Mouse (Mus musculus): ENCODE data around the gene Fam78b.
A peak's percentile ranks its signal among the peaks of the same experiment; 100 is the strongest.

Fam78b gene

DNA sequence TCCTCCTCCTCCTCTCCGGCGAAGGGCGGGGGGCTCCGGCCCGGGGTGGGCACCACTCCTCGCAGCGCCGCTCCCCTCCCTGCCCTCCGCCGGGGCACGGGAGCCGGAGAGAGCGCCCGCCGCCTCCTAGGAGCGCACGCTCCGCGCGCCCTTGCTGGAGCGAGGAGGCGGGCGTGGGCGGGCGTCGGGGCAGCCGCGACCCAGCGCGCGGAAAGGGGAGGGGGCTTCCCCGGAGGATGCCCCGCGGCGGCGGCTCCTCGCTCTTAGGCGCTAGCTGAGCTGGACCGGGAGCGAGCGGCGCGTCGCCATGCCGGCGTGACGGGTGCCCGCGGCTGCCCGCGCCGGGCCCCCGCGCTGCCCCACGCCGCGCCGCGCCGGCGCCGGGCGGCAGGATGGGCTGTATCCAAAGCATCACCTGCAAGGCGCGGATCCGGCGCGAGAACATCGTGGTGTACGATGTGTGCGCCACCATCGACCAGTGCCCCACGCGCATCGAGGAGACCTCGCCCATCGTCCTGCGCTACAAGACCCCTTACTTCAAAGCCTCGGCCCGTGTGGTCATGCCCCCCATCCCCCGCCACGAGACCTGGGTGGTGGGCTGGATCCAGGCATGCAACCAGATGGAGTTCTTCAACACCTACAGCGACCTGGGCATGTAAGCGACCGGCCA lies at the start of gene Fam78b:
Gene Fam78b, plus strand, starts transcription at position 244 of the 670 bp plus-strand sequence.
- peak; percentile 29 for DNase-seq (ENCODE audit: low read depth, low spot score)

DNA sequence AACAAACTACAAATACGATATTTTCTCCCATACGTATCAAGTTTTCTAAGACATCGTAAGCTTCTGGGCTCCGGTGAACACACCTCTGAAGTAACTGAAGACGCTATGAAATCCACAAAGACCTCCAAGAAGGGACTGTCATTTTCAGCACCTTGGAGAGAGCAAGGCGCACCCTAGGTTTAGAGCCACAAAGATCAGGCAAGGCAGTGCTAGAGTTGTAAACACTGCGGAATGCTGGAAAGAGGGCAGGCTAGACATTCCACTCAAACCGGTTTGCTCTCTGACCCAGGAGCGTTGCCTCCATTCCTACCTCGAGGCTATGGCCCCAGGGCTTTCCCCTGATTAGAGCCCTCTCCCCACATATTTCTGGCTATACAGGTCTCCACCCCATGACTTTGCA lies 36.7 kb upstream of the Fam78b start:
- peak; percentile 94 for DNase-seq (ENCODE audit: low read depth, low spot score)

DNA sequence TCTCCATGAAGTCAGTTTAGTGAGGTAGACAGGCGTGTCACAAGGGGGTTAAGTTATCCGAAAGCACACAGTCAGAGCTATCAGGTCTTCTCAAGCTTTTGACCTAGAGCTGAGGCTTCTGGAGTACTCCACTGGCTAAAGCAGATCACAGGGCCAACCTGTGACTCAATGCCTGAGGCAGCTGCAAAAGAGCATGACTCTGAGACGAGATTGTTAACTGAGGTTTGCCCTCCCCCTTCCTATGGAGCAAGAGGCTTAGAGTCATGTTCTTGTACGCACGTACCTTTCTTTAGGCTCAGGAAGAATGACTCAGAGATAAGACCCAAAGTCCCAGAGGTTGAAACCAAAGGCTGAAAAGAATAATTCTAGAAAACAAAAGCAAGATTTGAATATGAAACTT lies 32.9 kb upstream of the Fam78b start:
- DNase-seq (ENCODE audit: low read depth, low spot score), result no peak

DNA sequence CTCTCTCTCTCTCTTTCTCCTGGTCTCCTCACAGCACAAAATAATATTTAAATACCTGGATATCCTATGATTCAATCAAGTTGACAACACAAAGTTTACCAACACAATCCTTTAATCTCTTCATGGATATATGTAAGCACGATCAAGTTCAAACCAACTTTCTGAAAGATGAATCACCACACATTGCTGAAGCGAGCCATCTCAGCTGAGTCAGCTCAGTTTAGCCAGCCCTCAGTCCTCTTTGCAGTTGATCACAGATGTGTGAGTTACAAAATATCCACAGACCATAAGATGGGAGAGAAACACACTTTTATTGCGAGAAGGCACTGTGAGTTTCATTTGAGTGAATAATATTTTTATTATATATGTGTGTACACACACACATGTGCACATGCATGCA lies 27.5 kb upstream of the Fam78b start:
- no peak for DNase-seq (ENCODE audit: low read depth, low spot score)

DNA sequence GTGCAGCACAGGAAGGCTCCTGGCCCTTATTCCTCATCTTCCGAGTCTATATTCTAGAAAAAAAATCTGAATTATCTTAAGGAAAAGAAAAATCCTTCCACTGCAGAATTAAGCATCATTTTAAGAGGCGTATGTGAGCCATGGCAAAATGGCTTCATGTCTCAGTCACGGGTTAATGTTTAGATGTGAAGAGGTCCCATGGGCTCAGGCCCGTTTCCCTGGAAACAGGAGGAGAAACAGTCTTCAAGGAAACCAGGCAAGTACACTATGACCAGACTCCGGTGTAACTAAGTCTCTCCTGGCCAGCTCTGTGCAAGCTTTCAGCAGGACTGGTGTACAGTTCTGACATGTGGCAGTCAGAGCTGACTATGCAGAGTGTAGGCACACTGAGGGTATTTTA lies 22.6 kb upstream of the Fam78b start:
- DNase-seq (ENCODE audit: low read depth, low spot score), result no peak

DNA sequence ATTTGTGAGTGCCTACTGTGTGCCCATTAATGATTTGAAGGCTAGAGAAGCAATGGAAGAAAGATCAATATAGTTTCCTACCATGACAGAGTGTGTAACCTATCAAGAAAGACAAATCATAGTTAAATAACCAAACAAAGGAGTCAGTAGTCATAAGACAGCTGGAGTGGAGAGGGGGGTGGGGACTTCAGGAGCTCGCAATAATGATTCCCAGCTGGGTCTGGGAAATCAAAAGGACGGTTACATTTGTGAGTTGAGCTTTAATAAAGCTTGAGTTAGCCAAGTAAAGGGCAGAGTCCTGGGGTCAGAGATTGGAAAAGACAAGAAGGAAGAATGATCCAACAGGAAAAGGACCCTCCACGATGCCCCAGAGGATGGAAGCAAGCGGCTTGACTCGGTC lies 7.0 kb upstream of the Fam78b start:
- no peak for DNase-seq (ENCODE audit: low read depth, low spot score)

DNA sequence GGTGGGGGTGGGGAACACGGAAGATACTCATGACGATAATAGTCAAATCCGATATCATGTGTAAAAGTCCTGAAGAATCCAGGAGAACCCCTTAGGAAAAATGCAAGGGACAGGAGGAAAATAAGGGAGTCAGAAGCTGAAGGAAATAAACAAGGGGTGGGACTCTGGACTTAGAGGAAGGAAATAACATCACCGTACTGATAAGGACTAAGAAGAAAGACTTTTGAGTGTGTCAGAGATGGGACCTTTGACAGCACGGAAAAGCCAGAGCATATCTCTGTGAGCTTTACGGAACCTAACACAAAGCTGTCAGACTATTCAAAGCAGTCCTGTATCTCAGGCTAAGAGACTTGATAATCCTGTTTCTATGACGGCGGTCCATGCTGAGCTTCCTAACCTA lies 5.0 kb upstream of the Fam78b start:
- no peak for DNase-seq (ENCODE audit: low read depth, low spot score)

DNA sequence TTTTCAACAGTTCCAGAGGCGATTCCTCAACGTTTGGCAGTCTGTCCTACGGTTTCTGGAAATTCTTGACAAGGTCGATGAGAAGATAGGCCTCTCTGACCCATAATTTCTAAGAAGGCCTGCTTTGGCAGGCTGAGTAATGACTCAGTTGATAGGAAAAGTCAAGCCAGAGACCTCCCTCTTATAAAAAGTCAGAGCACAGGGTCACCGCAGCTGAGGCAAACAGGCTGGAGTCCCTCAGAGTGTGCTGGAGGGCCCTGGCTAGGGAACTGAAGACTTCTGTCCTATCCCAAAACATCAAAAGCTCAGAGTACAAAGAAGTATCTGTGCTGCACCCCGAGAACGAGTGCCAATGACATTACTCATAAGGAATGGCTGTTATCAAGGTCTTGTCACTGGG lies 4.4 kb upstream of the Fam78b start:
- DNase-seq (ENCODE audit: low read depth, low spot score), result no peak

DNA sequence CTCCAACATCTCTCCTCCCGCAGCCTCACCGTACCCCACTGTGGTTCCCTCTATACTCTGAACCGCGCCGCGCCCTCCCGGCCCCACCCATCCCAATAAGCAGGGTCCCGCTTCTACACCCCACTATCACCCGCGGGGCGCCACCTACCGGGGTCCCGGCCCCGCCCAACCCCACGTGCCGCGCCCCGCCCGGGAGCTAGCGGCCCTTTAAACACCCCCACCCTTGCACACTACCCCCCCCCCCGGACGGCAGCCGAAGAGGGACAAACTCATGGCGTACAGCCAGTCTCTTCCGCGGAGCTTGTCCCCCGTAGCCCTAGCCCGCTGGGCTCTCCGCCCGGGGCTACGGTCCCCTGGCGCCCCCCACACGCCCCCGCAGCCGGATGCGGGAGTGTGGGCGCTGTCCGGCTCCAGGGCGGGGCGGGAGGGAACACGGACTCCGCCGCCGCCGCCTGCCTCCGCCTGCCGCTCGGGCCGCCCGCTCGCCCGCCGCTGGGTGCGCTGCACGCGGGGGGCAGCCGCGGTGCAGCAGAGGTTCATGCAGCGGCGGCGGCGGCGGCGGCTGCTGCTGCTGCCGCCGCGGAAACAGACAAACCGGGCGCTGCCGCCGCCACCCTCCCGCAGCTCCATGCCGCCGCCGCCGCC lies 566 bp upstream of the Fam78b start:
- peak; percentile 69 for DNase-seq (ENCODE audit: low read depth, low spot score)

DNA sequence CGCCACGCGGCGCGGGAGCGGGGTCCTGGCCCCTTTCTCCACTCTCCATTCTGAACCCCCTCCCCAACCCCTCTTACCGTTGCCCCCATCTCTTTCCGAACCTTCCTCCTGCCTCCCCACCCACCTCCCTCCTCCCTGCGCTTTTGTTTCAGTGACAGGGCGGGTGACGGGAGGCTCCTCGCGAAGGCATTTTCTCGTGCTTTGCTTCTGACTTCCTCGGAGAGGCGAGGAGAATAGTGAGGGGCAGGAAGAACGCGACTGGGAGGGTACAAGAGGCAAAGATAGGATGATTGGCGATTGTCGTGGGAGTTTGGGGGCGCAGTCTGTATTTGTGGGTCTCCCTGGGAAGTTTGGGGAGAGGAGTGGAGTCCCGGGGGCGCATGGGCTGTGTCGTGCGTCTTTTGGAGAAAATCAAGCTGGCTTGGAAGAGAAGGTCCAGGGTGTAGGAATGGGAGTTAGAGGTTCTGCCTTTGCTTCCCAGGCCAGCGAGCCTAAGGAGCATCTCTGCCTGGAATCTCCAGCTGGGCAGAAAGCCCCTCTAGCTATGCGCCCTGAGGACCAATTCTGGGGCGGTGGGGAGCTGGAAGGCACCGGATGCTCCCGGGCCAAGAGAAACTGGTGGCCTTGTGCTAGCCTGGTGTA lies 748 bp downstream of the Fam78b start:
- DNase-seq (ENCODE audit: low read depth, low spot score), result peak; percentile 24

DNA sequence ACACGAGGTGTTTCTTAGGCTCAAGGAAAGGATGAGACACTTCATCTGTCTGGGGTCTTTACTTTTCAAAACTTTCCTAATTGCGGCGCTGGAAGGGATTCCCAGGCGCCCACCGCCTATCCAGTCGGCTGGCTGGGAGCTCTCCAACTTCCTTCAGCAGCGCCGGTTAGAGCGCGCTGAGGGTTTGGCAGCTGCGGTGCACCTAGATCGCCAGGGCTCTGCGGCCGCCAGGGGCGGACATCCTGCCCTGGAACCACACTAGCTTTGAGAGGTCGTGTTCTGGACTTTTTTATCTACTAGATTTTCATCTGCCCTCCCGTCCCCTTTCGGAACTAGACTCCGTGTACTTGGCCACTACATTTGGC lies 1.3 kb downstream of the Fam78b start:
- peak; percentile 84 for DNase-seq (ENCODE audit: low read depth, low spot score)

DNA sequence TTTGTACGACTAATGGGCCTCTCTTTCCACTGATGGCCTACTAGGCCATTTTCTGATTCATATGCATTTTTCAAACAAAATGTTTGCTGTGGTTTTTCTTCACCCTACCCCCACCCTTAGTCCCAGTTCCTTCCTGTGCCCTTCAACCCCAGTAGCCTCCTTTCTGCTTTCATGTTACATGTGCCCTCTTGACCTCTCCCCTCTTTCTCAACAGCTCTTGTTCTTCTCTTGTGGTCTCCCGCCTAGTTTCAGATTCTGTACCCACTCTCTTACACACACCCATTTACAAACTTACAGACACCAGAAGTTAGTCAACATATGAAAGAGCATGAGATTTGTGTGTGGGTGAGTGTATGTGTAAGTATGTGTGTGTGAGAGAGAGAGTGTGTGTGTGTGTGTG lies 3.4 kb downstream of the Fam78b start:
- no peak for DNase-seq (ENCODE audit: low read depth, low spot score)

DNA sequence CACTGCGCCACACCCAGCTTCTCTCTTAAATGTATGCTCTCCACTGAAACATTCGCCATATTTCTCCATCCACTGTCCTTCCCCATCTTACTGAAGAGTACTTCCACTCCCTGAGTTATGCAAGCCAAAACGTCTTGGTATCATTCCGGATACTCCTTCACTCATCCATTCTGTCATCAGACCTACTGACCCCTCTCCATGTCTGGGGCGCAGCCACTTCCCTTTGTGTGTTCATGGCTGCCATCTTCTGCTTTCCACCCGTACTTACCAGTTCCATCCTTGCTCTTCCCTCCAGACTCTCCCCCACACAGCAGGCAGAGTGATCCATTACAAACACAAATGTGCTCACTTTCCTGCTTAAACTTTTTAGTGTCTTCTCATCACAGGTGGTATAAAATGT lies 6.1 kb downstream of the Fam78b start:
- DNase-seq (ENCODE audit: low read depth, low spot score), result no peak

DNA sequence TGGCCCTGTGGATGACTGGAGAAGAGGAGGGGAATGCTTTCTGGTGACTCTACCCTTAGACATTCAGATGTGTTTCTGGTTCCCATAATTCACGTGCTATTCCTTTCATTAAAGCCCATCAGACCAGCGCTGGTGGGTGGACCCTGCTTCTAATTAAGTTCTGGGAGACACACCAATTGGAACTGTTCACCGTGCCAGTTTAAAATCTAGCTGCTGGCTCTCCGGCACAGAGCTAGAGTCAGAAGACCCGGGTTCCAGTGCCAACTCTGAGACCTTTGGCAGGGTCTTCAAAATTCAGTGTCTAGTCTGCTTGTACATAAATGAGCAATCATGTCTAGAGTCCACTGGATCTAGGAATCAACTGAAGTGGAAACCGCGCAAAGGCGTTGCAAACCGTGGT lies 9.0 kb downstream of the Fam78b start:
- DNase-seq (ENCODE audit: low read depth, low spot score), result no peak

DNA sequence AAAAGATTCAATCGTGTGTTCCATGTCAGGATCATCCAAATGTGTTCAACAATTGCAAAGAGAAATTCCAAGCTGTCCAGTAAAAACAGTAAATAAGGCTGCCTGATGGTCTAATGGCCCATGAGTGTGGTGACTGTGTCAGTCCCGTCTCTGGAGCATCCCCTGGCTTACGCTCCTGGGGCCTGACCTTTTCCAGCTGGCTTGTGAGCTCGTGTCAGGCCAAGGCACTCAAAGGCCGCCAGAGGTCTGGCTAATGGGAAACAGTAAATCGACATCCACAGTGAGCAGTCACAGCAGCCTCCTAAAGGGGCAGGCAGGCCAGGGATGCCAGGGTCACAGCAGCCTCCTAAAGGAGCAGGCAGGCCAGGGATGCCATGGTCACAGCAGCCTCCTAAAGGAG lies 10.1 kb downstream of the Fam78b start:
- DNase-seq (ENCODE audit: low read depth, low spot score), result no peak

DNA sequence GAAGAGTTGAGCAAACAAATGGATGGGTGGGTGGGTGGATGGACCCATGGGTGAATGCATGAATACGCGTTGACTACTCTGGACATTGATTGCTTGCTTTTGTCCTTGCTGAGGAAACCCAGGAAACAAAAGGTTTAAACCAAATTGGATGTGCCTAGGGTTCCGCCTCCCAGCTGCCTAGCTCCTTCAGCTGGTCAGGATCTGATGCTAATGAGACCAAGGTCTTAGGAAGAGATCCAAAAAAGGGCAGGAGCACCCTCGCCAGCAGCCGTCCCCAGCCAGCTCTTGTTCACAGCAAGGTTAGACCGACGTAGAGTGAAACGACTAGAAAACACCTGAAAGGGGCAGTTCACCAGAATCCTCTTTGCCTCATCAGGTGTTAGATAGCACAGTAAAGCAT lies 11.4 kb downstream of the Fam78b start:
- DNase-seq (ENCODE audit: low read depth, low spot score), result no peak

DNA sequence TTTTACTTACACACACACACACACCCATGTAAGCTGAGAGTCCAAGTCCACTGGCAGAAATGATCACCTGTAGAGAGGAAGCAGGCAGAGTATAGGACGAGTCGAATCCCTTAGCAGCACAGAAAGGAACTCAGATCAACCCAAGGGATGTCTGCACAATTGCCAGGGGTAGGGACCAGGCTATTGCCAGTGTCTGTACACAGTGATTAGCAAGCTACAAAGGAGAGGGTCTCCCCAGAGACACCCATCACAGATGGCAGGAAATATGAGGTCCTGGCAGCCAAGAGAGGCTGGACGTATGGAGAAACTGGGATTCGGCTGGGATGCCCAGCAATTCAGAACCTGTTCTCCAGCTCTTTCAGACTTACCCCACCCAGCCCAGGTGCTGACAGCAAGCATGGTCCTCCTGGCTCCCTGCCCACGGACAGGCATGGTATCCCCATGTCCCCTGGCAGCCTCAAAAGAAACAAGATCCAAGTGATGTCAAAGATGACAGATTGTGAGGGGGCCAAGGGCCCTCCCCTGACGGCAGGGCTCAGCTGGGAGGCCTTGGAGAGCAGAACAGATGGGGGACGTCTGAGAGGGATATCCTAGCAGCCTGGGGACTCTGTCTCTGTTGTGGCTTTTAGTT lies 12.1 kb downstream of the Fam78b start:
- no peak for DNase-seq (ENCODE audit: low read depth, low spot score)

DNA sequence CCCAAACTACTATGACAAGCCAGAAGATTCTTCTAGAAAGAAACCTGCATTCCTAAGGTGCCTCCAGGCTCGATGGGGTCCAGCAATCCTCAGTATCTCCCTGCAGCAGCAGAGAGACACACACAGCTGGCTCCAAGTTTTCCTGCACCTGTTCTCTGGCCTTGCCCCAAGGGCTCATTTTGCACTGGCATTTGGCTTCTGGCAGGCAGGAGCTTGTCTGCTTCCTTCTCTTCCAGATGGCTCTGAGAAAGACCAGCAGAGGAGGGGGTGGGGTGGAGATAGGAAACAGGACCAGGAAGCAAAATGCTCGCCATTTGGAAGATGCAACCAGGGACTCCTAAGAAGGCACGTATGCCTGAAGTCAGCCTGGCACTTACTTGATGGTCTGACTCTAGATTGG lies 15.1 kb downstream of the Fam78b start:
- DNase-seq (ENCODE audit: low read depth, low spot score), result no peak

DNA sequence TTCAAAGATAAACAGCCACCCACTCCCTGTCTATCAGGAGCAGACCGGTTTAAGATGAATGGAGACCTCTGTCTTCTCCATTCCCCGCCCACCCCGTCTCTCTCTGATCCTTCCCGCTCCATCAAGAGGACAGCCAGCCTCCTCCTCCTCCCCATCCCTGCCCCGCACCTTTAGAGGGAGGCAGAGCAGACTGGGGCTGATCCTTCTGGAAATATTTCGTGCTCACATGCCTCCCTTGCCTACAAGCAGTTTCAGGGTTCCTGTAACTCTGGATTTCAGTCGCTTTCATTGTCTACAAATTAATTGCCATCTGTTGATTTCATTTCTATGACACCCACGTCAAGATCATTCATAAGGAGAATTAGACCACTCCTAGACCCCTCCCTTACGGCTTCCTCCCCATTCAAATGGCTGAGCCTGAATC lies 20.8 kb downstream of the Fam78b start:
- DNase-seq (ENCODE audit: low read depth, low spot score), result peak; percentile 85

DNA sequence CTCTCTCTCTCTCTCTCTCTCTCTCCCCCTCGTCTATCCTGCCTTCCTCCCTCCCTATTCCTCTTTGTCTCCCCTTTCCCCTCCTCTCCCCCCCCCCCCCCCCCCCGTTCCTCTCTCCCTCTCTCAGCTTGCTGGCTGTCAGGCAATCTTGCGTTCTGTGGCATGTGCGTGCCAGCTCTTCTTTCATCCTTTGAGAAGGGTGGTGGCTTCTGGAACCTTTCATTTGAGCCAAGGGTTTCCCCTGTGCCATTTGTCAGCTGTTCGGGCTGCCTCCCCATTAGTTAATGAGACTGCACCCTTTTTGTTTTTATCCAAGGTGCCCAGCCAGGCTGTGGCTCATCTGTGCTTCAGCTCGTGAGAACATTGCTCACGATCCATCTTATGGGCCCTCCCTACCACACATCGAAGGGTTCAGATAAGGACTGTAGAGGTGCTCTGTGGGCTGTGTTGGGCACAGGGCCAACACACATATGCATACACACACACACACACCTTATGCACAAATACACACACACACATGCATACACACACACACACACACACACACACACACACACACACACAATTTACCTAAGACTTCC lies 21.4 kb downstream of the Fam78b start:
- DNase-seq (ENCODE audit: low read depth, low spot score), result no peak

DNA sequence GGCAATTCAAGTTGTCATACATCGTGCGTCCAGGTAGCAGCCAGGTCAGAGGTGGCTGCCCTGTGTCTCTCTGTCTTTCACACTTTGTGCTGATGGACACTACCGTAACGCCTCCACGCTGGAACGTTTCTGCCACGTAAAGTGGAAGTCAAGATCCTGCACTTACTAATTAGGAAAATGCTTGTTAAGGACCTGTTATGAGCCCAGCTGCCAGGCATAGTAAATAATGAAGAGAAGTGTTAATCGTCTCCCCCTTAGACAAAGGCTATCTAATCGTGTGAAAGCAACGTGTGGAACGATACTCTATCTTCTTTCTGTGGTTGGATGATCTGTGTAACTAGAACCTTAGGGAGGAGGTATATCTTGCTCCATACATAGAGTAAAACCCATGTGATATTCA lies 22.6 kb downstream of the Fam78b start:
- no peak for DNase-seq (ENCODE audit: low read depth, low spot score)

DNA sequence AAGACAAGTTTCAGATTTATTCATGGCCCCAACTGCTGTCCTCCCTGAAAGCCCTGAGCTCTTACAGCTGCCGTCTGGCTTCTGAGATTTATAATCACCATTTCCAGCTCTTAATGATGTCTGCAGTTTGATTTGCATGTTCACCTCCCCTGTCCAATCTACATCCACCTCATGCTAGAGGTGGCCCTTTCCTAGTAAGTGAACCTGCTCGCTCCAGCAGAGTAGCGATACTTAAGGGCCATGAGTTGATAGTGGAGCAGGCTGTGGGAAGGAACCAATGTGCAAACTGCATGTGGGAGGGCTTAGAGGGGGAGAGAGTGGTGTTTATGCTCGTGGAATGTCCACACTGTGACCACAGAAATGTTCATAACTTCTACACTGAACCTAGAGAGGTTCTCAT lies 23.7 kb downstream of the Fam78b start:
- no peak for DNase-seq (ENCODE audit: low read depth, low spot score)

Measured in ES-CJ7 (cell line).